Mouse (Mus musculus): ENCODE measurements around the gene Ift140. TPM values are rescaled to one million over a fixed set of nuclear protein-coding genes. Genes with fewer than 3 reads are reported as not detected.
"Not testable (repeated sequence)": the region's sequence is repeated elsewhere in the genome, so short reads cannot be mapped to it uniquely, and the experiment has no call there.

Gene Ift140
- total RNA-seq, 1 experiment from 2014 or later, result 35.1 TPM

DNA sequence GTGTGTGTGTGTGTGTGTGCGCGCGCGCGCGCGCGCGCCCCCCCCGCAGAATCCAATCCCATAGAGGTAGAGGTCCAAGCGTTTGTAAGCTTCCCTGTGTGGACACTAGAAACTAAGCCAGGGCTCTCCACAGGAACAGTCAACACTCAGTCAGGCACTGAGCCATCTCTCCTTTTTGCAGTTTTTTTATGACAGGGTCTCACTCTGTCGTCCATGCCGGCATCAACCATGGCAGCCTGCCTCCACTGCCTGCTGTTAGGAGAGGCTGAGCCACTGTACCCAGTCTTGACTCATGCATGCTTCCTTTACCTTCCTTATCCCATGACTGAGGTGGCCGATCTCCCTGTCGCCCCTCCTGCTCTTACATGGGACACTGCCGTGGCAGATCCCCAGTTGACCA, 91.9 kb downstream of the Ift140 start:
- no peak for ATAC-seq (replicated peaks in 1 of 2; ENCODE audit: insufficient read depth in 1 of 2, low FRiP score in 2 of 2, low TSS enrichment in 1 of 2, low read depth in 1 of 2, poor library complexity in 2 of 2, severe bottlenecking in 2 of 2)

- peak; percentile 37 to 67; a peak in 2 of 4 replicates for ATAC-seq (replicated peaks in 1 of 2; ENCODE audit: insufficient read depth in 1 of 2, low FRiP score in 2 of 2, low TSS enrichment in 1 of 2, low read depth in 1 of 2, poor library complexity in 2 of 2, severe bottlenecking in 2 of 2)
Observed at GRCm38 (mm10) chr17:25109578-25109977, 93.7 kb downstream of the Ift140 start.

- ATAC-seq (replicated peaks in 1 of 2; ENCODE audit: insufficient read depth in 1 of 2, low FRiP score in 2 of 2, low TSS enrichment in 1 of 2, low read depth in 1 of 2, poor library complexity in 2 of 2, severe bottlenecking in 2 of 2), result no peak
Observed at GRCm38 (mm10) chr17:25110590-25110989, 94.7 kb downstream of the Ift140 start.

DNA sequence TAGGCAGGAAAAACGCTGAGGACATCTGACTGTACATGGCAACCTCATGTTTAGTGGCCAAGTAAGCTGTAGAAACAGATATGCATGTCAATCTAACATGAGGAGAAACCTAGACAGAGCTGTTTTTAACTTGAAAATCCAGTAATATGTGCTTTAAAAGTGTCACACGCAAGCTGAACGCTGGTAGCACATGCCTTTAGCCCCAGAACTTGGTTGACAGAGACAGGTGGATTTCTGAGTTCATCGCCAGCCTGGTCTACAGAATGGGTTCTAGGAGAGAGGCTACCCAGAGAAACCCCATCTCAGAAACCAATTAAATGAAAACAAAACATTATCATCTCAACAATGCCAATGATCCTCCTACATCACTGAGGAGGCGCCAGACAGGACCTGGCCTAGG, 95.3 kb downstream of the Ift140 start:
- no peak for ATAC-seq (replicated peaks in 1 of 2; ENCODE audit: insufficient read depth in 1 of 2, low FRiP score in 2 of 2, low TSS enrichment in 1 of 2, low read depth in 1 of 2, poor library complexity in 2 of 2, severe bottlenecking in 2 of 2)

DNA sequence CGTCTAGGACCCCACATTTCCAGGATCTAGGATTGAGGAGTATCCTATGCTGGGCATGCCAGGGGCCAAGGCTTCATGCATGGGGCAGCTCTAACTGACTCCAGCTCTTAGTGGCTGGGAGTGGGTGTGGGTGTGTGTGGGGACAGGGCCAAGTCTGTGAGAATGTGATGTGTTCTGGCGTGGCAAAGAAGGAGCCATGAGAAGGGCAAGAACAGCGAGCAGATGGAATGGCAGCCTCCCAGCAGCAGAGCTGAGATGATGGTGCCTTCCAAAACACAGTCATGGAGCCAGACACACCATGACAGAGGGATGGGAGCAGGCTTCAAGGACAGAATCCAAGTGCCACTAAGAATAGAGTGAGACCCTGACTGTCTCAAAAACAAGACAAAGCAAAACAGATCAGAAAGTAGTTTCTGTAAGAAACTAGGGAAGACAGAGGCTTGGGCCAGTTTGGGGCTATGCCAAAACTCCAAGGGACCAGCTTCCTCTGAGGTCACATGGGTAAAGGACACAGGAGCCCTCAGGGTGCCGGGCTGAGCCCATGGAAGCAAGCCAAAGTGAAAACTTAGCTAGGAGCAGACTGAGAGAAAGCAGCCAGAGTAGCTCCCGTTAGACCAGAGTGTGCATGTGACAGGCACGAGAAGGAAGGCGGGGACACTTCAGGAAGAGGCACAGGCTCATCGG, 96.0 kb downstream of the Ift140 start:
- no peak for ATAC-seq (replicated peaks in 1 of 2; ENCODE audit: insufficient read depth in 1 of 2, low FRiP score in 2 of 2, low TSS enrichment in 1 of 2, low read depth in 1 of 2, poor library complexity in 2 of 2, severe bottlenecking in 2 of 2)

DNA sequence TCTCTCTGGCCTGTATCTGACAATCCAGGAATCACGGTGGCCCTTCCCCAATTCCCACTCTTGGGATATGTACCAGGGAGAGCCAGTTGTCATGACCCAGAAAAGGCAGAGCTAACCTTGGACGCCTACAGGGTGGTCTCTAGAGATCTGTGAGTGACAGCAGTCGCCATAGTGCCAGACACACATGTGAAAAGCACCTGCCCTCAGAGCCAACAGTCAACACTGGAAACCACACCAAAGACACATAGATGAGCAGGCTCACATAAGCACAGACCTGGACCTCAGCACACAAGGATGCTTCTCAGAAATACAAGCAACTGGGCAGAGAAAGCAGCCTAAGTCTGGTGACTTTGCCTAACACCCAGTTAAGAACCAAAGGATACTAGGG, 96.5 kb downstream of the Ift140 start:
- no peak for ATAC-seq (replicated peaks in 1 of 2; ENCODE audit: insufficient read depth in 1 of 2, low FRiP score in 2 of 2, low TSS enrichment in 1 of 2, low read depth in 1 of 2, poor library complexity in 2 of 2, severe bottlenecking in 2 of 2)

- peak; percentile 19 to 37 for ATAC-seq (replicated peaks in 1 of 2; ENCODE audit: insufficient read depth in 1 of 2, low FRiP score in 2 of 2, low TSS enrichment in 1 of 2, low read depth in 1 of 2, poor library complexity in 2 of 2, severe bottlenecking in 2 of 2)
Observed at GRCm38 (mm10) chr17:25114908-25115645, 99.2 kb downstream of the Ift140 start.

GRCm38 (mm10) chr17:25115664-25116432, 100.0 kb downstream of the Ift140 start, which contains the start of gene Telo2:
TSS of gene Telo2 (minus strand) at chr17:25115967.
- peak; percentile 89 to 92 for ATAC-seq (replicated peaks in 1 of 2; ENCODE audit: insufficient read depth in 1 of 2, low FRiP score in 2 of 2, low TSS enrichment in 1 of 2, low read depth in 1 of 2, poor library complexity in 2 of 2, severe bottlenecking in 2 of 2)

DNA sequence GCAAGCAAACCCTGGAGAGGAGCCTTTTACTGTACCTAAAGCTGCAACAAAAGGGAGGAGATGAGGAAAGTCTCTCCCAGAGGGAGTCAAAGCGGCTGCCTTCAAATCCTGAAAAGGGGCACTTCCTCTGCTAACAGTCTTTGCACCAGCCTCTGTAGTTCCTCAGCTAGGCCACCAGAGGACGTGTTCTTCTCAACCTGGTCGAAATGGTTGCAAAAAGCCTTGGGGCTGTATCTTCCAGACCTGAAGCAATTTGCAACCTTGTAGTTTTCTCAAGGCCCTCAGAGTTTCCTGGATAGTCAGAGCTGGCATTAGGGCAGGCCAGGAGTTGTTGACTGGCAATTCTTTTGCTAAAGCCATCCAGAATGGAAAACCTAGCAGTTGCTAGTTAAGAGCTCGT, 101.4 kb downstream of the Ift140 start:
- ATAC-seq (replicated peaks in 1 of 2; ENCODE audit: insufficient read depth in 1 of 2, low FRiP score in 2 of 2, low TSS enrichment in 1 of 2, low read depth in 1 of 2, poor library complexity in 2 of 2, severe bottlenecking in 2 of 2), result no peak

GRCm38 (mm10) chr17:25120406-25120805, 104.5 kb downstream of the Ift140 start, which contains the start of gene Ptx4:
TSS of gene Ptx4 (plus strand) at chr17:25120760.
- ATAC-seq (replicated peaks in 1 of 2; ENCODE audit: insufficient read depth in 1 of 2, low FRiP score in 2 of 2, low TSS enrichment in 1 of 2, low read depth in 1 of 2, poor library complexity in 2 of 2, severe bottlenecking in 2 of 2), result no peak

DNA sequence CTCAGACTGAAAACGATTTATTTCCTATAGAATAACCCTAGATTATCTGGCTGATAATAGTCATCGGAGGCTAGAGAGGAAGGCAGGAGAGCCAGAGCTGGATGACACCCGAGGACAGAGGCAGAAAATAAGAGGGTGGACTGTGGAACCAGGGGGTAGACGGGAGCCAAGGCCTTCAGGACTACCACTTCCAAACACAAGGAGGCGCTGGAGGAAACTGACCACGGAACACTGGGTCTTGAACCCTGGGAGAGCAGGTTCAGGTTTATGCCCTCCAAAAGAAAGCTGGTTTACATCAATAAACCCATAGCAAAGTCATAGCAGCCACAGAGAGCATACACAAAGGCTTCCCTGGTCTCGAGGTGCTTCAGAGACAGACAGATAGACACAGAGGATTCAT, 108.1 kb downstream of the Ift140 start:
- ATAC-seq (replicated peaks in 1 of 2; ENCODE audit: insufficient read depth in 1 of 2, low FRiP score in 2 of 2, low TSS enrichment in 1 of 2, low read depth in 1 of 2, poor library complexity in 2 of 2, severe bottlenecking in 2 of 2), result no peak

DNA sequence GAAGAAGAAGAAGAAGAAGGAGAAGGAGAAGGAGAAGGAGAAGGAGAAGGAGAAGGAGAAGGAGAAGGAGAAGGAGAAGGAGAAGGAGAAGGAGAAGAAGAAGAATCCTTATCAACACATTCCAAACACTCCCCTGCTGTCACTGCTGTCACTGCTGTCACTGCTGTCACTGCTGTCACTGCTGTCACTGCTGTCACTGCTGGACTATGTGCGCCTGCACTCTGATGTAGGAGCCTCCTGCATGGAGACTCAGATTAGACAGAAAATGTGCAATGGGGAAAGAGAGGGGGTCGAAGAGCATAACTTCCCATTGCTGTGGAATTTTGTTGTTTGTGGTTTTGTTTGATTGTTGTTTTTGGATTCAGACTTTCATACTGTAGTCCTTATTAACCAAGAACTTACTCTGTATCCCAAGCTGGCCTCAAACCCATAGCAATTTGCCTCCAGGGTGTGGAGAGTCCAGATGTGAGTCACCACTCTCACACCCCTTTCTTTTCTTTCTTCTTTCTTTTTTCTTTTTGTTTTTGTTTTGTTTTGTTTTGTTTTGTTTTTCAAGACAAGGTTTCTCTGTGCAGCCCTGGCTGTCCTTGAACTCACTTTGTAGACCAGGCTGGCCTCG, 109.7 kb downstream of the Ift140 start:
- ATAC-seq (replicated peaks in 1 of 2; ENCODE audit: insufficient read depth in 1 of 2, low FRiP score in 2 of 2, low TSS enrichment in 1 of 2, low read depth in 1 of 2, poor library complexity in 2 of 2, severe bottlenecking in 2 of 2), result not testable (repeated sequence)

- ATAC-seq (replicated peaks in 1 of 2; ENCODE audit: insufficient read depth in 1 of 2, low FRiP score in 2 of 2, low TSS enrichment in 1 of 2, low read depth in 1 of 2, poor library complexity in 2 of 2, severe bottlenecking in 2 of 2), result peak; percentile 21 to 27; a peak in 2 of 4 replicates
Observed at GRCm38 (mm10) chr17:25127079-25127478, 111.2 kb downstream of the Ift140 start.

DNA sequence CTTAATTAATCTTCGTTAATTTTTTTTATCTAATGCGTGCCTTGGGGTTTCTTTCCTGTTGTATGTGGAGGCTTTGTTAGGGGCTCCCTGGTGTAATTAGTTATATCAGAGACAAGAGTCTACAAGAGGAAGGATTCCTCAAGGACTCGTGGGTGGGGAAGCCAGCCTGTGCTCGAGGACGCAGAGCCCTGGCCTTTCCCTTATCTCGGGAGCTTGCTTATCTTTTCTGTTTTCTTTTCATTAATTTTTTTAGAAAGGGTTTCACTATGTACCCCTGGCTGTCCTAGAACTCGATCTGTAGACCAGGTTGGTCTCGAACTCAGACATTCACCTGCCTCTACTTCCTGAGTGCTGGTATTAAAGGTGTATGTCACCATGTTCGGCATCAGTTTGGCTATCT, 111.8 kb downstream of the Ift140 start:
- no peak for ATAC-seq (replicated peaks in 1 of 2; ENCODE audit: insufficient read depth in 1 of 2, low FRiP score in 2 of 2, low TSS enrichment in 1 of 2, low read depth in 1 of 2, poor library complexity in 2 of 2, severe bottlenecking in 2 of 2)

- no peak for ATAC-seq (replicated peaks in 1 of 2; ENCODE audit: insufficient read depth in 1 of 2, low FRiP score in 2 of 2, low TSS enrichment in 1 of 2, low read depth in 1 of 2, poor library complexity in 2 of 2, severe bottlenecking in 2 of 2)
Observed at GRCm38 (mm10) chr17:25130060-25130459, 114.2 kb downstream of the Ift140 start.

GRCm38 (mm10) chr17:25133275-25133698, 117.4 kb downstream of the Ift140 start, which contains the start of gene Clcn7:
TSS of gene Clcn7 (plus strand) at chr17:25133391.
- peak; percentile 90 to 94 for ATAC-seq (replicated peaks in 1 of 2; ENCODE audit: insufficient read depth in 1 of 2, low FRiP score in 2 of 2, low TSS enrichment in 1 of 2, low read depth in 1 of 2, poor library complexity in 2 of 2, severe bottlenecking in 2 of 2)

- no peak for ATAC-seq (replicated peaks in 1 of 2; ENCODE audit: insufficient read depth in 1 of 2, low FRiP score in 2 of 2, low TSS enrichment in 1 of 2, low read depth in 1 of 2, poor library complexity in 2 of 2, severe bottlenecking in 2 of 2)
Observed at GRCm38 (mm10) chr17:25135622-25136021, 119.7 kb downstream of the Ift140 start.
